ENCODE assay signal across 17 mouse cellular contexts in genomic region chr5:144294908-144295307, GRCm38 (mm10). TPM values are rescaled to one million over a fixed set of nuclear protein-coding genes. Genes with fewer than 3 reads are reported as not detected.
A peak's percentile ranks its signal among the peaks of the same experiment; 100 is the strongest.
DNase-seq lines count a peak whose midpoint lies in the region; ATAC-seq and TF ChIP-seq lines count a peak whose summit lies in the region.
"Had no signal": no experiment of that assay in that cellular context is flagged by ENCODE, and none has a peak within 500 bp of the region (broad histone marks: within the 10 kb centered on the region; RNA-seq: fewer than 3 reads in every experiment).

No protein-coding gene starts in this region.

- TF ChIP-seq CTCF in lung, adult 2 months (IDR thresholded peaks at IDR 0.05; ENCODE audit: insufficient read depth, low read length) = no peak

- no peak overlapping the region for H3K4me2 ChIP-seq in stomach, embryonic 16.5 days (ENCODE audit: low read depth, low read length)
- no peak overlapping the region for H3K4me2 ChIP-seq in midbrain, embryonic 11.5 days
- H3K4me2 ChIP-seq in kidney, embryonic 14.5 days (replicated peaks; ENCODE audit: low read depth, low read length) = no peak overlapping the region
- H3K4me2 ChIP-seq: embryonic facial prominence, embryonic 12.5 days; hindbrain, embryonic 12.5 days; midbrain, embryonic 12.5 days had no signal

- H3K27ac ChIP-seq in stomach, embryonic 16.5 days (ENCODE audit: low read length) = 0 out of 2 replicates have a peak overlapping the region, but pooled peaks have one; percentile 30
- no peak overlapping the region for H3K27ac ChIP-seq in midbrain, embryonic 11.5 days (ENCODE audit: low read depth, low read length)
- no peak overlapping the region for H3K27ac ChIP-seq in kidney, embryonic 14.5 days (ENCODE audit: low read depth, low read length)
- H3K27ac ChIP-seq: embryonic facial prominence, embryonic 12.5 days; hindbrain, embryonic 12.5 days; liver, embryonic 14.5 days; midbrain, embryonic 12.5 days had no signal

- no peak overlapping the region for H3K4me3 ChIP-seq in lung, adult 2 months (replicated peaks; ENCODE audit: extremely low read depth, low read depth, low read length)
- no peak overlapping the region for H3K4me3 ChIP-seq in stomach, embryonic 16.5 days (replicated peaks; ENCODE audit: low read length)
- no peak overlapping the region for H3K4me3 ChIP-seq in midbrain, embryonic 11.5 days (ENCODE audit: low read depth, low read length)
- H3K4me3 ChIP-seq in kidney, embryonic 14.5 days (ENCODE audit: low read length) = no peak overlapping the region
- H3K4me3 ChIP-seq: embryonic facial prominence, embryonic 12.5 days; hindbrain, embryonic 12.5 days; midbrain, embryonic 12.5 days had no signal

- H3K4me1 ChIP-seq in lung, adult 2 months (ENCODE audit: control insufficient read depth, insufficient read depth, low read length) = peaks cover 4% of the 10 kb centered on the region; the same call in 1 of the 2 replicates
- H3K4me1 ChIP-seq in stomach, embryonic 16.5 days (ENCODE audit: control insufficient read depth, insufficient read depth, low read length) = peaks cover 10% of the 10 kb centered on the region; the same call in 1 of the 2 replicates
- H3K4me1 ChIP-seq in midbrain, embryonic 11.5 days (ENCODE audit: control insufficient read depth, insufficient read depth, low read length) = no peaks in the 10 kb centered on the region
- H3K4me1 ChIP-seq in kidney, embryonic 14.5 days (ENCODE audit: control insufficient read depth, insufficient read depth, low read length) = no peaks in the 10 kb centered on the region
- H3K4me1 ChIP-seq: embryonic facial prominence, embryonic 12.5 days; hindbrain, embryonic 12.5 days; midbrain, embryonic 12.5 days had no signal

- 29% methylated on average over 7 of the region's 7 CpGs for WGBS in lung, adult 2 months
- 59% methylated on average over 7 of the region's 7 CpGs for WGBS in stomach, embryonic 16.5 days
- 92% methylated on average over 7 of the region's 7 CpGs for WGBS in midbrain, embryonic 11.5 days
- 74% methylated on average over 7 of the region's 7 CpGs for WGBS in kidney, embryonic 14.5 days

- no peaks in the 10 kb centered on the region for H3K9me3 ChIP-seq in stomach, embryonic 16.5 days (replicated peaks; ENCODE audit: control insufficient read depth, low read length)
- H3K9me3 ChIP-seq in midbrain, embryonic 11.5 days (ENCODE audit: control insufficient read depth, low read length) = no peaks in the 10 kb centered on the region
- no peaks in the 10 kb centered on the region for H3K9me3 ChIP-seq in kidney, embryonic 14.5 days (ENCODE audit: control insufficient read depth, low read length)
- H3K9me3 ChIP-seq: embryonic facial prominence, embryonic 12.5 days; hindbrain, embryonic 12.5 days; midbrain, embryonic 12.5 days had no signal

- peak; percentile 41 for ATAC-seq in inflammation-experienced regulatory T-cells, adult 6 months
- no peak for ATAC-seq in stomach, embryonic 16.5 days (ENCODE audit: insufficient read depth, low FRiP score)
- ATAC-seq in midbrain, embryonic 11.5 days (ENCODE audit: low FRiP score) = no peak
- ATAC-seq in kidney, embryonic 14.5 days (ENCODE audit: low FRiP score, low TSS enrichment) = no peak

- H3K36me3 ChIP-seq in stomach, embryonic 16.5 days (ENCODE audit: control insufficient read depth, insufficient read depth, low read length) = no peaks in the 10 kb centered on the region
- no peaks in the 10 kb centered on the region for H3K36me3 ChIP-seq in midbrain, embryonic 11.5 days (ENCODE audit: control insufficient read depth, insufficient read depth, low read length)
- H3K36me3 ChIP-seq in kidney, embryonic 14.5 days (ENCODE audit: control insufficient read depth, insufficient read depth, low read length) = no peaks in the 10 kb centered on the region
- H3K36me3 ChIP-seq: embryonic facial prominence, embryonic 12.5 days; hindbrain, embryonic 12.5 days; midbrain, embryonic 12.5 days had no signal

- H3K9ac ChIP-seq in stomach, embryonic 16.5 days (ENCODE audit: low read length) = no peak overlapping the region
- no peak overlapping the region for H3K9ac ChIP-seq in midbrain, embryonic 11.5 days (ENCODE audit: low read length)
- no peak overlapping the region for H3K9ac ChIP-seq in kidney, embryonic 14.5 days (ENCODE audit: low read depth, low read length)
- H3K9ac ChIP-seq: embryonic facial prominence, embryonic 12.5 days; hindbrain, embryonic 12.5 days; liver, embryonic 14.5 days; midbrain, embryonic 12.5 days had no signal

- no peak for TF ChIP-seq POLR2A in lung, adult 2 months (IDR thresholded peaks at IDR 0.05; ENCODE audit: borderline replicate concordance, extremely low read depth, low read depth, low read length)

- no peaks in the 10 kb centered on the region for H3K27me3 ChIP-seq in stomach, embryonic 16.5 days (ENCODE audit: control insufficient read depth, insufficient read depth, low read length)
- no peaks in the 10 kb centered on the region for H3K27me3 ChIP-seq in midbrain, embryonic 11.5 days (ENCODE audit: control insufficient read depth, insufficient read depth, low read length)
- no peaks in the 10 kb centered on the region for H3K27me3 ChIP-seq in kidney, embryonic 14.5 days (ENCODE audit: control insufficient read depth, insufficient read depth, low read length)
- H3K27me3 ChIP-seq: embryonic facial prominence, embryonic 12.5 days; hindbrain, embryonic 12.5 days; midbrain, embryonic 12.5 days had no signal

- DNase-seq in lung, adult 18-20 months = peak; percentile 69 to 81
- no peak for DNase-seq in lung, adult 2 months
- DNase-seq in lung, postnatal 14 days = peak; percentile 34
- no peak for DNase-seq in midbrain, embryonic 11.5 days (ENCODE audit: low spot score, missing footprints)
- no peak for DNase-seq in adrenal gland, adult (ENCODE audit: inconsistent age in 2 of 2, low spot score in 1 of 2)
- DNase-seq: B cell, adult 2 months; cerebellum, postnatal 36 days; kidney, adult 18-20 months; kidney, postnatal 4 days; thymus, adult 18-20 months had no signal

RNA-seq across cellular contexts. Expression of gene Bri3, which starts 50.7 kb away (rescaled TPM):
- 164 and 182 TPM in 2 replicates for polyA plus RNA-seq in lung, adult 2 months (2012; rRNA removed)
- polyA plus RNA-seq in inflammation-experienced regulatory T-cells, adult 6 months (2017; shearing (Covaris generic)) = 1 to 10 TPM; 2.0 to 5.2 (median 3.2) TPM
- 88.0 and 93.6 TPM in 2 replicates for polyA plus RNA-seq in stomach, embryonic 16.5 days (2015; fragmentation: Nextera tagmentation; extraction: Ambion mirVana)
- 123 and 130 TPM in 2 replicates for polyA plus RNA-seq in midbrain, embryonic 11.5 days (2014; fragmentation: Nextera tagmentation; extraction: Ambion mirVana)
- polyA plus RNA-seq in kidney, embryonic 14.5 days (2014; fragmentation: Nextera tagmentation; extraction: Ambion mirVana) = 136 and 148 TPM in 2 replicates

Comparison
In these comparisons a context has a peak if more than half of its experiments do, and no peak if none do; other contexts are left out.
1. DNase-seq: peak in lung, adult 18-20 months (2 of 2) and lung, postnatal 14 days (single experiment); none in lung, adult 2 months (single experiment), midbrain, embryonic 11.5 days (single experiment) and adrenal gland, adult (0 of 2).
2. RNA of gene Bri3, which starts 50.7 kb away (polyA plus RNA-seq): 164 to 182 TPM in lung, adult 2 months, 136 to 148 TPM in kidney, embryonic 14.5 days, 123 to 130 TPM in midbrain, embryonic 11.5 days and 88.0 to 93.6 TPM in stomach, embryonic 16.5 days; 2.0 to 5.2 TPM in inflammation-experienced regulatory T-cells, adult 6 months; every median in the first group is over 10 times any median in the second.